Mouse (Mus musculus): ENCODE results near the gene Tubb4b. TPM values are rescaled to one million over a fixed set of nuclear protein-coding genes. Genes with fewer than 3 reads are reported as not detected.

Gene Tubb4b
- total and polyA plus RNA-seq, 2 experiments from 2014 or later, result 568 to 827 TPM

- peaks cover 13% of the 10 kb centered on the region for H3K4me1 ChIP-seq (ENCODE audit: insufficient read depth, low read length)
- H3K27me3 ChIP-seq (ENCODE audit: insufficient read depth, low read length), result no peaks in the 10 kb centered on the region
- no peak overlapping the region for H3K4me2 ChIP-seq (ENCODE audit: low read depth, low read length)
- H3K27ac ChIP-seq, result no peak overlapping the region
- ATAC-seq (no peak), DNase-seq (ENCODE audit: low spot score) (no peak)
- no peaks in the 10 kb centered on the region for H3K9me3 ChIP-seq (ENCODE audit: low read length)
- peaks cover 10% of the 10 kb centered on the region; the same call in 1 of the 2 replicates for H3K36me3 ChIP-seq (ENCODE audit: insufficient read depth, low read length)
- no peak overlapping the region for H3K4me3 ChIP-seq (ENCODE audit: low read length)
- WGBS, result 85% methylated on average over 1 of the region's 1 CpGs
- peak; percentile 54 for TF ChIP-seq CTCF (IDR thresholded peaks at IDR 0.05; ENCODE audit: low read depth)
- H3K9ac ChIP-seq (replicated peaks; ENCODE audit: low read length), result no peak overlapping the region
Measured at GRCm38 (mm10) chr2:25252331-25252730, 27.8 kb upstream of the Tubb4b start.

DNA sequence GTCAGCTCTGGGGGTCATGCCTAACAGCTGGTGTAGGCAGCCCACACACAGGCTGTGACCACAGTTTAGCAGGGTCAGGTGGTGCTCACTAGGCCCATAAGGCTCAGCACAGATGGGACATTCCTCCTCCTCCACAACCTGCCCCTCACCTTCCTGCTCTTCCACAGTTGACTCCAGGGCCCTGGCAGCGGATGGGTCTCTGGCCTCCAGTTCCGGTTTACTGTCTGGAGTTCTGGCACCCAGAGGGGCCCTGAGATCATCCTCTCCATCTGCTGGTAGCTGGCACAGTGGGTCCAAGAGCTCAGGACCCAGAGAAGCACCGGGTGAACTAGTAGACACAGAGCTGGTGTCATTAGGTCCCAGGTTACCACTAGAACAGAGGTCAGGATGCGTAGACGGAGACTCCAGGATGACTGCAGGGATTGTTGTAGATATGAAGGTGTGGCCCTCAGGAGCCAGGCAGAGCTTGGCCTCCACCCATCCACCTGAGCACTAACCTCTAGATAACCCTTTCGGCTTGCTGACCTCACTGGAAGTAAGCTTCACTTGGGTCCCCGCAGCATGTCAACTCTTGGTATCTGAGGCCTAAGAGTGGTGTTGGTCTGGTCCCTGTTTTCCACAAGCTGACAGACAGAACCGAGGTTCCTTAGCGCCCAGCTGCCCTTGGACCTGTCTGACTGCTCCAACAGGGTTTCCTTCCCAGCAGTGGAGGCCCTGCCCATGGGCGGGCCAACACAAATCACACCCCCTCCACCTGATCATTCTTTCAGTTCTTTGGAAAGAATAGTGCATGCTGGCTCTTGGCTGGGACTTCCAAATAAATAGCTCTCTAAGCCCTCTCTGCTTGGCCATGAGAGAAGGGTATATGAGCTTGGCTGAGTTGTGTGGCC, 21.9 kb upstream of the Tubb4b start, which contains the start of gene AL732309.1:
AL732309.1 (minus strand) TSS at position 681 of the 890 bp plus-strand sequence.
- 92% methylated on average over 10 of the region's 10 CpGs for WGBS
- H3K27ac ChIP-seq, result no peak within 1 kb of the TSS
- DNase-seq (ENCODE audit: low spot score) (no peak), ATAC-seq (no peak)
- peaks cover 7% of the 10 kb centered on the region for H3K4me1 ChIP-seq (ENCODE audit: insufficient read depth, low read length)
- no peaks in the 10 kb centered on the region for H3K9me3 ChIP-seq (ENCODE audit: low read length)
- no peak within 1 kb of the TSS for H3K4me3 ChIP-seq (ENCODE audit: low read length)
- H3K4me2 ChIP-seq (ENCODE audit: low read depth, low read length), result no peak within 1 kb of the TSS
- no peaks in the 10 kb centered on the region for H3K27me3 ChIP-seq (ENCODE audit: insufficient read depth, low read length)
- TF ChIP-seq CTCF (IDR thresholded peaks at IDR 0.05; ENCODE audit: low read depth), result no peak
- H3K9ac ChIP-seq (replicated peaks; ENCODE audit: low read length), result no peak within 1 kb of the TSS
- peaks cover 13% of the 10 kb centered on the region; the same call in 1 of the 2 replicates for H3K36me3 ChIP-seq (ENCODE audit: insufficient read depth, low read length)

DNA sequence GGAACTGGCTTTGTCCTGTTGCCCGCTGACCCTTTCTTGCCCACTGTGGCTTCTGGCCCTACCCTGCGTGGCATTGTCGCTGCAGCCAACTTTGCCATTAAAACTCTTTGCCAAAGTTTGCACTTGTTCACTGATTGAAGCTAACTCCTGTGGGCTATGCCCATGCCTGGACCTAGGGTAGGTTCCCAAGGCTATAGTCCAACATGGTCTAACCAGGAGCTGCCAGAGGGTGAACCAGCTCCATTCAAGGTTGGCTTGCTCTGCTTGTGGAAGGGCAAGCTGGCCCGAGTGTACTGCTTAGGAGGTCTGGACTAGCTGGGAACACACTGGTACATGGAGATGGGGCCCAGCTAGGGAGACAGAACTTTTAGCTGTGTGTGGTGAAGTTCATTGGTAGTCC, 19.6 kb upstream of the Tubb4b start:
- peaks cover 5% of the 10 kb centered on the region; the same call in 1 of the 2 replicates for H3K36me3 ChIP-seq (ENCODE audit: insufficient read depth, low read length)
- 91% methylated on average over 4 of the region's 4 CpGs for WGBS
- H3K27ac ChIP-seq, result no peak overlapping the region
- H3K4me3 ChIP-seq (ENCODE audit: low read length), result no peak overlapping the region
- H3K9me3 ChIP-seq (ENCODE audit: low read length), result no peaks in the 10 kb centered on the region
- TF ChIP-seq CTCF (IDR thresholded peaks at IDR 0.05; ENCODE audit: low read depth), result no peak
- no peak for DNase-seq (ENCODE audit: low spot score)
- no peak for ATAC-seq
- H3K27me3 ChIP-seq (ENCODE audit: insufficient read depth, low read length), result no peaks in the 10 kb centered on the region
- H3K9ac ChIP-seq (replicated peaks; ENCODE audit: low read length), result no peak overlapping the region
- H3K4me2 ChIP-seq (ENCODE audit: low read depth, low read length), result no peak overlapping the region
- peaks cover 12% of the 10 kb centered on the region for H3K4me1 ChIP-seq (ENCODE audit: insufficient read depth, low read length)

DNA sequence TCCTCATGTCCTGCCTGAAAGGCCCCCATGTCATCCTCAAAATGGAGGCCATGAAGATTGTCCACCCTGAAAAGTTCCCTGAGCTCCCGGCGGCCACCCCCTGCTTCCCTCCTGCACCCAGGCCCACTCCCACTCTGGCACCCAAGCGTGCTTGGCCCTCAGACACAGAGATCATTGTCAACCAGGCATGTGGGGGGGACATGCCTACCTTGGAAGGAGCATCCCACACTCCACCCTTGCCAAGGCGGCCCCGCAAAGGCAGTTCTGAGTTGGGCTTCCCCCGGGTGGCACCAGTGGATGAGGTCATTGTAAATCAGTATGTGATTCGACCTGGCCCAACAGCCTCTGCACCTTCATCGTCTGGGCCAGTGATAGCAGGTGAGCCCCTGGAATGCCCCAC, 18.8 kb upstream of the Tubb4b start:
- peak overlapping the region; percentile 88 for H3K4me2 ChIP-seq (ENCODE audit: low read depth, low read length)
- no peak for TF ChIP-seq CTCF (IDR thresholded peaks at IDR 0.05; ENCODE audit: low read depth)
- no peaks in the 10 kb centered on the region for H3K27me3 ChIP-seq (ENCODE audit: insufficient read depth, low read length)
- ATAC-seq, result no peak
- H3K4me3 ChIP-seq (ENCODE audit: low read length), result peak overlapping the region; percentile 56
- peak overlapping the region; percentile 73; the same call in 1 of the 2 replicates for H3K9ac ChIP-seq (replicated peaks; ENCODE audit: low read length)
- DNase-seq (ENCODE audit: low spot score), result no peak
- WGBS, result 78% methylated on average over 8 of the region's 8 CpGs
- no peaks in the 10 kb centered on the region for H3K9me3 ChIP-seq (ENCODE audit: low read length)
- H3K36me3 ChIP-seq (ENCODE audit: insufficient read depth, low read length), result peaks cover 5% of the 10 kb centered on the region; the same call in 1 of the 2 replicates
- peaks cover 12% of the 10 kb centered on the region for H3K4me1 ChIP-seq (ENCODE audit: insufficient read depth, low read length)
- no peak overlapping the region for H3K27ac ChIP-seq

DNA sequence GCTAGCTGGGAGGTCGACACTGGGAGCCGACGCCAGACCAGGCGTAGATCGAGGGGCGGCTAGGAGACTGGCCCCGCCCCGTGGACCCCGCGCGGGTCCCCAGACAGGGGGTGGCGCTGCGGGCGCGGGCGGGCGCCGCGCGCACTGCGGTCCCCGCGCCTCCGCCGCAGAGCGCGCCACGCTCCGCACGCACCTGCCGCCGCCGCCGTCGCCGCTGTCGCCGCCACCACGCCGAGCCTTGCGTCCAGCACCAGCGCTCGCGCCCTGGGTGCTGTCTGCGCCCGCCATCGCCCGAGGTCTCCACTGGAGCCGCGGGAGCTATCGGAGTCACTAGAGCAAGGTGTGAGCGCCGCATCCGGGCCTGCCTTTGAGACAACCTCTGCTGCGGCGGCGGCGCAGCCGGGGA, 17.6 kb upstream of the Tubb4b start, which contains the start of the genes Rnf208 and Cysrt1:
Rnf208 (plus strand) TSS at position 155 of the 406 bp plus-strand sequence.
Cysrt1 (minus strand) TSS at position 352 of the 406 bp plus-strand sequence.
- Histone ChIP-seq H3K9me3 (ENCODE audit: low read length) (no peaks in the 10 kb centered on the region), H3K4me2 (ENCODE audit: low read depth, low read length) (peak within 1 kb of the TSS; percentile 88), H3K4me3 (ENCODE audit: low read length) (peak within 1 kb of the TSS; percentile 56), H3K4me1 (ENCODE audit: insufficient read depth, low read length) (peaks cover 12% of the 10 kb centered on the region), H3K27me3 (ENCODE audit: insufficient read depth, low read length) (no peaks in the 10 kb centered on the region), H3K36me3 (ENCODE audit: insufficient read depth, low read length) (peaks cover 5% of the 10 kb centered on the region; the same call in 1 of the 2 replicates), H3K27ac (peak within 1 kb of the TSS; percentile 80), H3K9ac (replicated peaks; ENCODE audit: low read length) (peak within 1 kb of the TSS; percentile 73)
- no peak for TF ChIP-seq CTCF (IDR thresholded peaks at IDR 0.05; ENCODE audit: low read depth)
- ATAC-seq (peak; percentile 63), DNase-seq (ENCODE audit: low spot score) (peak; percentile 77)
- 0% methylated on average over 38 of the region's 59 CpGs for WGBS

DNA sequence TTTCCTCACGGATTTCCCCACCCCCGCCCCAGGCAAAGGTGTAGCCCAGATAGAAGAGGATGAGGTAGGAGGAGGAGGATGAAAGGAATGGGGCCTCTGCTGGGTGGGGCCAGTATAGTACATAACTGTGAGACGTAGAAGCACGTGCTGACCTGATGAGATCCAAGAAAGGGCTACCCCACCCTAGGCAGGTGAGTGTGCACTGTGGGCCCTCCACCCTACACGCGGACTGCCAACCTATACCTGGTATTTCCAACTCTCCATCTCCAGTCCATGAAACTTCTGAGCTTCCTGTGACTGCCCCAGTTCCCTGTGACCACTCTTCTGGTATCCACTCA, 16.9 kb upstream of the Tubb4b start:
- TF ChIP-seq CTCF (IDR thresholded peaks at IDR 0.05; ENCODE audit: low read depth), result no peak
- WGBS, result 13% methylated on average over 6 of the region's 6 CpGs
- H3K27ac ChIP-seq, result peak overlapping the region; percentile 80; the same call in 1 of the 2 replicates
- H3K27me3 ChIP-seq (ENCODE audit: insufficient read depth, low read length), result no peaks in the 10 kb centered on the region
- H3K4me3 ChIP-seq (ENCODE audit: low read length), result peak overlapping the region; percentile 56
- no peaks in the 10 kb centered on the region for H3K9me3 ChIP-seq (ENCODE audit: low read length)
- peak overlapping the region; percentile 73; the same call in 1 of the 2 replicates for H3K9ac ChIP-seq (replicated peaks; ENCODE audit: low read length)
- H3K36me3 ChIP-seq (ENCODE audit: insufficient read depth, low read length), result peaks cover 5% of the 10 kb centered on the region; the same call in 1 of the 2 replicates
- ATAC-seq (peak; percentile 43), DNase-seq (ENCODE audit: low spot score) (no peak)
- H3K4me1 ChIP-seq (ENCODE audit: insufficient read depth, low read length), result peaks cover 12% of the 10 kb centered on the region
- H3K4me2 ChIP-seq (ENCODE audit: low read depth, low read length), result peak overlapping the region; percentile 88
